Mouse (Mus musculus) cerebellum, adult 2 months (tissue): ENCODE data around the gene Gzmb. TPM values are rescaled to one million over a fixed set of nuclear protein-coding genes. Genes with fewer than 3 reads are reported as not detected.

ENCODE experiments used
- DNase-seq, 2 experiments: peaks; one replicate each; pipeline ENCODE4 v3.0.0; 2021
- H3K27ac ChIP-seq: fragments of 200-500 bp; 2 replicates; pipeline ENCODE4 v1.5.1; 2012; ENCODE audit warnings: low read length, control low read depth, inconsistent platforms; ENCODE audit not compliant: insufficient read depth
- H3K27me3 ChIP-seq: fragments of 200-500 bp; 2 replicates; pipeline ENCODE4 v1.6.1; 2012; ENCODE audit warnings: inconsistent platforms, mild to moderate bottlenecking, low read length, moderate library complexity; ENCODE audit not compliant: control insufficient read depth, insufficient read depth
- H3K4me1 ChIP-seq: fragments of 200-500 bp; 2 replicates; pipeline ENCODE4 v1.6.1; 2011; ENCODE audit warnings: low read length; ENCODE audit not compliant: control insufficient read depth, insufficient read depth
- H3K4me3 ChIP-seq: fragments of 200-500 bp; replicated peaks from 2 replicates; pipeline ENCODE3; 2011; ENCODE audit warnings: mild to moderate bottlenecking, low read depth, low read length, control low read depth; ENCODE audit not compliant: insufficient read depth
- CTCF ChIP-seq: fragments of 200-500 bp; IDR thresholded peaks from 2 replicates; pipeline ENCODE4 v1.5.1; 2011; ENCODE audit warnings: low read depth, mild to moderate bottlenecking, control low read depth, low read length, moderate library complexity, borderline replicate concordance; ENCODE audit not compliant: insufficient read depth
- POLR2A ChIP-seq: fragments of 200-500 bp; IDR thresholded peaks from 2 replicates; pipeline ENCODE4 v1.6.1; 2011; ENCODE audit warnings: low read length, control low read depth, borderline replicate concordance; ENCODE audit not compliant: insufficient read depth
- WGBS: fragments of 180-500 bp; shearing (Covaris S2); methylation state at CpG from one replicate; pipeline ENCODE4 v1.1.7; 2018; 5-methylcytosine and 5-hydroxymethylcytosine counted together
- polyA plus RNA-seq: library from polyadenylated mRNA; depleted of rRNA; stranded (reverse); fragments of >200 nt; gene quantifications from 2 replicates; pipeline ENCODE4 v1.2.3, GENCODE M21; 2012; rRNA removed

Gzmb gene
- polyA plus RNA-seq, 1 experiment: not detected

DNA sequence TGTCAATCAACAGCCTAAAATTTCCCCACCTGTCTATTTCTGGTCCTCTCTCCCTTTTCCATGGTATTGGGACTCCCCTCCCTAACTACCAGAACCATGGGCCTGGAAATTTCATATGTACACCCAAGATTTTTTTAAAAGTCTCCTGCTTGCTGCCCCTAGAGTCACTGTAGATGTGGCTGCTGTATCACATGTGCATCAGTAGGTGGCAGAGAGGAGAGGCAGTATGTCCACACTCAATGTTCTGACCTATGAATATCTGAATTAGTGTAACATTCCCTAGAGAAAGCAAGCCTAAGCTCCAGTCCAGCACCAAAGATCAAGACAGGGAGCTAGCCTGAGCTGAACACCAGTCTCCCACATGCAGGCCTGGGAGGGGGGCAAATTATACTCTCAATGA is 21.7 kb downstream of the Gzmb start:
- Histone ChIP-seq H3K27me3 (no peaks in the 10 kb centered on the region), H3K4me3 (no peak overlapping the region), H3K27ac (no peak overlapping the region), H3K4me1 (no peaks in the 10 kb centered on the region)
- TF ChIP-seq CTCF (no peak), POLR2A (no peak)
- no peak for DNase-seq

GRCm38 (mm10) chr14:56234556-56234955 is 27.5 kb downstream of the Gzmb start, which contains the start of gene Gzmc:
Gene Gzmc, minus strand, starts transcription at chr14:56234656.
- H3K27ac ChIP-seq: no peak within 1 kb of the TSS
- H3K27me3 ChIP-seq: no peaks in the 10 kb centered on the region
- WGBS: 86% methylated on average over 2 of the region's 2 CpGs
- no peak within 1 kb of the TSS for H3K4me3 ChIP-seq
- no peak for DNase-seq
- TF ChIP-seq CTCF (no peak), POLR2A (no peak)
- H3K4me1 ChIP-seq: no peaks in the 10 kb centered on the region

- no peak within 1 kb of the TSS for H3K27ac ChIP-seq
- no peaks in the 10 kb centered on the region for H3K27me3 ChIP-seq
- no peak for DNase-seq
- 90% methylated on average over 4 of the region's 4 CpGs for WGBS
- no peak within 1 kb of the TSS for H3K4me3 ChIP-seq
- no peaks in the 10 kb centered on the region for H3K4me1 ChIP-seq
- TF ChIP-seq CTCF (no peak), POLR2A (no peak)
These were observed 50.7 kb downstream of the Gzmb start, which contains the start of gene Gzmf for GRCm38 (mm10) chr14:56211317-56211716. Gene Gzmf, minus strand, starts transcription at chr14:56211417.

Other genes with a start within 250 kb of the Gzmb start
- not detected in 2 replicates for gene Mcpt1, start 244.3 kb downstream of the Gzmb start, polyA plus RNA-seq
- not detected in 2 replicates for gene Mcpt9, start 231.8 kb downstream of the Gzmb start, polyA plus RNA-seq
- not detected in 2 replicates for gene Mcpt2, start 220.2 kb downstream of the Gzmb start, polyA plus RNA-seq
- gene Mcpt4, start 199.9 kb downstream of the Gzmb start, polyA plus RNA-seq: 0.13 TPM in 1 of 2 replicates, not detected in the other
- not detected in 2 replicates for gene Mcpt8, start 177.0 kb downstream of the Gzmb start, polyA plus RNA-seq
- gene Ctsg, start 159.7 kb downstream of the Gzmb start, polyA plus RNA-seq: not detected in 2 replicates
- gene Gzme, start 141.6 kb downstream of the Gzmb start, polyA plus RNA-seq: not detected in 2 replicates
- gene Gzmd, start 129.7 kb downstream of the Gzmb start, polyA plus RNA-seq: not detected in 2 replicates
- not detected in 2 replicates for gene Gzmg, start 102.7 kb downstream of the Gzmb start, polyA plus RNA-seq
- not detected in 2 replicates for gene Gzmn, start 87.7 kb downstream of the Gzmb start, polyA plus RNA-seq
- gene Gzmf, start 50.8 kb downstream of the Gzmb start, polyA plus RNA-seq: not detected in 2 replicates
- not detected in 2 replicates for gene Gzmc, start 27.6 kb downstream of the Gzmb start, polyA plus RNA-seq
- not detected in 2 replicates for gene Atp12a, start 102.8 kb upstream of the Gzmb start, polyA plus RNA-seq
- 0.51 and 0.57 TPM in 2 replicates for gene Rnf17, start 140.3 kb upstream of the Gzmb start, polyA plus RNA-seq